Mouse (Mus musculus): Measurements from ENCODE around the gene Prss40.

The Prss40 gene

GRCm38 (mm10) chr1:34560843-34561242 lies at the start of gene Prss40:
Gene Prss40 (minus strand): TSS chr1:34560943.
- no peak for DNase-seq

- peak; percentile 21 to 52 for DNase-seq
Measured at GRCm38 (mm10) chr1:34602363-34602762, 41.6 kb upstream of the Prss40 start.

GRCm38 (mm10) chr1:34601323-34602047 lies 40.7 kb upstream of the Prss40 start:
- no peak for DNase-seq

GRCm38 (mm10) chr1:34600000-34600399 lies 39.3 kb upstream of the Prss40 start:
- DNase-seq = no peak

- DNase-seq = no peak
Measured at GRCm38 (mm10) chr1:34587298-34588096, 26.8 kb upstream of the Prss40 start.

GRCm38 (mm10) chr1:34584736-34585135 lies 24.0 kb upstream of the Prss40 start:
- DNase-seq = no peak

GRCm38 (mm10) chr1:34583821-34584263 lies 23.1 kb upstream of the Prss40 start:
- no peak for DNase-seq

- DNase-seq = no peak
Measured at GRCm38 (mm10) chr1:34582218-34582617, 21.5 kb upstream of the Prss40 start.

GRCm38 (mm10) chr1:34579782-34580356 lies 19.1 kb upstream of the Prss40 start:
- DNase-seq = no peak

GRCm38 (mm10) chr1:34578851-34579781 lies 18.4 kb upstream of the Prss40 start, which contains the start of gene Amer3:
Gene Amer3 (plus strand): TSS chr1:34579657.
- peak; percentile 15 to 35 for DNase-seq

GRCm38 (mm10) chr1:34573221-34573620 lies 12.5 kb upstream of the Prss40 start:
- no peak for DNase-seq

- no peak for DNase-seq
Measured at GRCm38 (mm10) chr1:34571431-34571830, 10.7 kb upstream of the Prss40 start.

GRCm38 (mm10) chr1:34569876-34570275 lies 9.1 kb upstream of the Prss40 start:
- DNase-seq = no peak

GRCm38 (mm10) chr1:34568120-34568519 lies 7.4 kb upstream of the Prss40 start:
- DNase-seq = no peak

GRCm38 (mm10) chr1:34564383-34565045 lies 3.8 kb upstream of the Prss40 start:
- no peak for DNase-seq

GRCm38 (mm10) chr1:34554275-34554674 lies 6.5 kb downstream of the Prss40 start:
- no peak for DNase-seq

GRCm38 (mm10) chr1:34553690-34554089 lies 7.1 kb downstream of the Prss40 start:
- DNase-seq = no peak

GRCm38 (mm10) chr1:34547074-34547473 lies 13.7 kb downstream of the Prss40 start:
- no peak for DNase-seq

GRCm38 (mm10) chr1:34536767-34537485 lies 23.8 kb downstream of the Prss40 start:
- peak; percentile 3 to 13 for DNase-seq

GRCm38 (mm10) chr1:34536291-34536766 lies 24.4 kb downstream of the Prss40 start:
- DNase-seq = no peak
